Mouse (Mus musculus) hindbrain, embryonic 14.5 days (tissue): ENCODE data around the gene Plcb4. TPM values are rescaled to one million over a fixed set of nuclear protein-coding genes. Genes with fewer than 3 reads are reported as not detected.
"Not testable (repeated sequence)": the region's sequence is repeated elsewhere in the genome, so short reads cannot be mapped to it uniquely, and the experiment has no call there.

Experiments
- ATAC-seq: fragments of 200-750 bp; cut with Nextera tagmentation; 2 replicates; pipeline ENCODE4 v1.8.0; 2017; ENCODE audit warnings: moderate number of reproducible peaks, mild to moderate bottlenecking, moderate TSS enrichment, moderate library complexity; ENCODE audit not compliant: low FRiP score
- DNase-seq: peaks from one replicate; pipeline ENCODE4 v3.0.0-alpha.2; 2015; ENCODE audit warnings: low spot score
- H3K27ac ChIP-seq: fragments of 300-500 bp; sonication (generic); 2 replicates; pipeline ENCODE4 v1.5.1; 2014; ENCODE audit warnings: mild to moderate bottlenecking, moderate library complexity
- H3K27me3 ChIP-seq: fragments of 300-500 bp; sonication (generic); 2 replicates; pipeline ENCODE4 v1.6.1; 2014; ENCODE audit warnings: mild to moderate bottlenecking, low read length, mixed read lengths; ENCODE audit not compliant: control insufficient read depth, insufficient read depth
- H3K36me3 ChIP-seq: fragments of 300-500 bp; sonication (generic); replicated peaks from 2 replicates; pipeline ENCODE4 v1.6.1; 2014; ENCODE audit not compliant: control insufficient read depth, insufficient read depth
- H3K4me1 ChIP-seq: fragments of 300-500 bp; sonication (generic); replicated peaks from 2 replicates; pipeline ENCODE4 v1.6.1; 2014; ENCODE audit warnings: antibody characterized with exemption, low read length, mixed read lengths; ENCODE audit not compliant: control insufficient read depth, insufficient read depth
- H3K4me2 ChIP-seq: fragments of 300-500 bp; sonication (generic); replicated peaks from 2 replicates; pipeline ENCODE4 v1.6.1; 2014; ENCODE audit warnings: mild to moderate bottlenecking, moderate library complexity
- H3K4me3 ChIP-seq: fragments of 300-500 bp; sonication (generic); replicated peaks from 2 replicates; pipeline ENCODE4 v1.5.1; 2014; ENCODE audit warnings: mild to moderate bottlenecking, low read length
- H3K9ac ChIP-seq: fragments of 300-500 bp; sonication (generic); 2 replicates; pipeline ENCODE4 v1.6.1; 2014
- H3K9me3 ChIP-seq: fragments of 300-500 bp; sonication (generic); 2 replicates; pipeline ENCODE4 v1.6.1; 2016; ENCODE audit warnings: low read length; ENCODE audit not compliant: control insufficient read depth
- WGBS: fragments of 180-500 bp; shearing (Covaris S2); extraction: QIAGEN DNeasy Blood & Tissue Kit; methylation state at CpG from one replicate; pipeline ENCODE4 v1.1.7; 2014; 5-methylcytosine and 5-hydroxymethylcytosine counted together
- polyA plus RNA-seq: library from polyadenylated mRNA; unstranded; fragments of >200 nt; fragmentation: Nextera tagmentation; extraction: Ambion mirVana; gene quantifications from 2 replicates; pipeline ENCODE4 v1.2.1, GENCODE M21; 2014

Gene Plcb4
- polyA plus RNA-seq, 1 experiment from 2014 or later, result 46.2 TPM

GRCm38 (mm10) chr2:135966871-135967557, 308.2 kb downstream of the Plcb4 start:
- DNase-seq, result peak; percentile 84
- Histone ChIP-seq H3K27me3 (no peaks in the 10 kb centered on the region), H3K4me3 (no peak overlapping the region), H3K4me2 (no peak overlapping the region), H3K4me1 (peaks cover 11% of the 10 kb centered on the region; the same call in 1 of the 2 replicates), H3K36me3 (peaks cover 9% of the 10 kb centered on the region; the same call in 1 of the 2 replicates), H3K9me3 (no peaks in the 10 kb centered on the region), H3K27ac (no peak overlapping the region), H3K9ac (no peak overlapping the region)
- ATAC-seq, result peak; percentile 35; the same call in 1 of the 2 replicates
- 58% methylated on average over 16 of the region's 16 CpGs for WGBS

DNA sequence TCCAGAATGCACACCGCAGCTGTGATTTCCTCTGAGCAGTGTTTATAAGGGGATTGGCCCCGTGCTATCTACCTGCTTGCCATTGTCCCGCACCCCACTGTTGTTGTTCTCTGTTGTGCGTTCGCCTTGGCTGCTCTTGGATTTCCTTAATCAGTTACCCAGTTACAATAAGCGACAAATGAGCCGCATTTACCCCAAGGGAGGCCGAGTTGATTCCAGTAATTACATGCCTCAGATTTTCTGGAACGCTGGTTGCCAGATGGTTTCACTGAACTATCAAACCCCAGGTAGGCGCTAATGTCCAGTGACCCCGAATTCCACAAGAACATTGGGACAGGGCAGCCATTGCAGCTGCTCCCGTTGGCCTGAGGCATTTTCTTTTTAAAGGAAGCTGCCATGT, 309.3 kb downstream of the Plcb4 start:
- Histone ChIP-seq H3K4me3 (no peak overlapping the region), H3K27me3 (no peaks in the 10 kb centered on the region), H3K27ac (no peak overlapping the region), H3K9me3 (no peaks in the 10 kb centered on the region), H3K4me1 (peaks cover 11% of the 10 kb centered on the region; the same call in 1 of the 2 replicates), H3K4me2 (no peak overlapping the region), H3K9ac (no peak overlapping the region), H3K36me3 (peaks cover 17% of the 10 kb centered on the region)
- DNase-seq, result peak; percentile 36
- ATAC-seq, result peak; percentile 51; the same call in 1 of the 2 replicates
- 24% methylated on average over 12 of the region's 12 CpGs for WGBS

- Histone ChIP-seq H3K27ac (no peak overlapping the region), H3K27me3 (no peaks in the 10 kb centered on the region), H3K9ac (no peak overlapping the region), H3K9me3 (no peaks in the 10 kb centered on the region), H3K4me1 (peaks cover 11% of the 10 kb centered on the region; the same call in 1 of the 2 replicates), H3K4me3 (no peak overlapping the region), H3K4me2 (no peak overlapping the region), H3K36me3 (peaks cover 29% of the 10 kb centered on the region)
- no peak for ATAC-seq
- no peak for DNase-seq
- 97% methylated on average over 4 of the region's 4 CpGs for WGBS
These were observed 312.1 kb downstream of the Plcb4 start for GRCm38 (mm10) chr2:135970902-135971301.

- Histone ChIP-seq H3K4me3 (no peak overlapping the region), H3K27me3 (no peaks in the 10 kb centered on the region), H3K4me2 (no peak overlapping the region), H3K4me1 (no peaks in the 10 kb centered on the region), H3K36me3 (peaks cover 29% of the 10 kb centered on the region), H3K9me3 (no peaks in the 10 kb centered on the region), H3K27ac (no peak overlapping the region), H3K9ac (no peak overlapping the region)
- ATAC-seq (no peak), DNase-seq (no peak)
- WGBS, result 77% methylated on average over 9 of the region's 9 CpGs
These were observed 317.2 kb downstream of the Plcb4 start for GRCm38 (mm10) chr2:135975978-135976377.

DNA sequence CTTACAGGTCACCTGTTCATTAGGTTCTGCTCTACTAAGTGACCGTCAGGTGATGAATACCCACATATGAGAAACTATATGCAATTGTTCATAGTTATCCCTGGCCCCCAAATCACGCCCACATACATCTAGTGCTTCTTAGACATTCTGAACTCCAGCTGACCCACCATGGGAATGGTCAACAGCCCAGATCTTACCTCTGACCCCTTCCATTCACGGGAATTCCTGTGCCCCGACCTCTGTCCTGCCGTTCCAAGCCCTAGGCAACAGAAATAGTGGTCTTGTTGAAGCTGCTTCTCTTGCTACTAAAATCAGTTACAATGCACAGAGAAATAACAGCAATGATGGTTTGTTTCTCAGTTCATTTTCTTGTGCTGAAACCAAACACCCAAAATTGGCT, 320.0 kb downstream of the Plcb4 start:
- 48% methylated on average over 5 of the region's 5 CpGs for WGBS
- Histone ChIP-seq H3K27me3 (no peaks in the 10 kb centered on the region), H3K27ac (no peak overlapping the region), H3K4me3 (no peak overlapping the region), H3K4me2 (no peak overlapping the region), H3K4me1 (no peaks in the 10 kb centered on the region), H3K9me3 (no peaks in the 10 kb centered on the region), H3K36me3 (peaks cover 21% of the 10 kb centered on the region), H3K9ac (no peak overlapping the region)
- no peak for DNase-seq
- no peak for ATAC-seq

DNA sequence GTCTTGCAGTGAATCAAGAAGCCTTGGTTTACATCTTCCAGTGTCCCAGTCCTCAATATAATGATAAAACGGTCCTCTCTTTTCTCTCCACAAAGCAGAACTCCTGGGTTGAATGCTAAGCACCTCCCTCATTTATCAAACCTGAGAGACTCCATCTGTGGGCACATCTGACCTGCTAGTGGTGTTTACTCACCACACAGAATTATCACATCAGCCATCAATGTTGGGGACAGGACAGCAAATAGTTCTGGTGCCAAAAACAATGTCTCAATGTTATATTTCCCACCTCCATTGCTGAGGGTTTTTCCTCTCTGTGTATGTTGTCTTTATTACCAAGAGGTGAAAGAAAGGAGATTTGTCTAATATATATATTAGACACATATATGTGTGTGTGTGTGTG, 321.6 kb downstream of the Plcb4 start:
- no peak overlapping the region for H3K27ac ChIP-seq
- H3K36me3 ChIP-seq, result peaks cover 28% of the 10 kb centered on the region
- ATAC-seq, result no peak
- H3K9me3 ChIP-seq, result no peaks in the 10 kb centered on the region
- no peak for DNase-seq
- no peaks in the 10 kb centered on the region for H3K27me3 ChIP-seq
- WGBS, result 60% methylated on average over 1 of the region's 1 CpGs
- no peak overlapping the region for H3K4me3 ChIP-seq
- no peaks in the 10 kb centered on the region for H3K4me1 ChIP-seq
- no peak overlapping the region for H3K4me2 ChIP-seq
- no peak overlapping the region for H3K9ac ChIP-seq

DNA sequence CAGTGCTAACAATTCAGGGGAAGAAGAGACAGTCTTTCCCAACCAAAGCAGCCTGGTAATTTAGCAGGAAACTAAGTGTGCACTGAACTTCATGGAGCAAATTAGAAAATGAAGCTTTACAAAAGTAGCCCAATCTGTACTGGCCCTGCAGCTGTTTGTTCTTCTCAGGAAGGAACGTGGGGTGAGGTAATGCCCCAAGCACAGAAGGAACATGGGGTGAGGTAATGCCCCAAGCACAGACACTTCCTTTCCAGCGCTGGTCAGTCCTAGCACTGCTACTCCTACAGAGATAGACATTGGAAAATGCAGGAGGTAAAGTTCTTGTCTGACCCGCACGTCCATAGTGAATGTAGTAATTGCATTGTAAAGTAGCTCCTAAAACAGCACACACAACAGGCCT, 325.2 kb downstream of the Plcb4 start:
- H3K9ac ChIP-seq, result no peak overlapping the region
- no peak overlapping the region for H3K27ac ChIP-seq
- no peak for ATAC-seq
- no peaks in the 10 kb centered on the region for H3K27me3 ChIP-seq
- no peak overlapping the region for H3K4me2 ChIP-seq
- WGBS, result 89% methylated on average over 4 of the region's 4 CpGs
- no peak for DNase-seq
- no peaks in the 10 kb centered on the region for H3K4me1 ChIP-seq
- no peak overlapping the region for H3K4me3 ChIP-seq
- H3K9me3 ChIP-seq, result no peaks in the 10 kb centered on the region
- peaks cover 28% of the 10 kb centered on the region for H3K36me3 ChIP-seq

DNA sequence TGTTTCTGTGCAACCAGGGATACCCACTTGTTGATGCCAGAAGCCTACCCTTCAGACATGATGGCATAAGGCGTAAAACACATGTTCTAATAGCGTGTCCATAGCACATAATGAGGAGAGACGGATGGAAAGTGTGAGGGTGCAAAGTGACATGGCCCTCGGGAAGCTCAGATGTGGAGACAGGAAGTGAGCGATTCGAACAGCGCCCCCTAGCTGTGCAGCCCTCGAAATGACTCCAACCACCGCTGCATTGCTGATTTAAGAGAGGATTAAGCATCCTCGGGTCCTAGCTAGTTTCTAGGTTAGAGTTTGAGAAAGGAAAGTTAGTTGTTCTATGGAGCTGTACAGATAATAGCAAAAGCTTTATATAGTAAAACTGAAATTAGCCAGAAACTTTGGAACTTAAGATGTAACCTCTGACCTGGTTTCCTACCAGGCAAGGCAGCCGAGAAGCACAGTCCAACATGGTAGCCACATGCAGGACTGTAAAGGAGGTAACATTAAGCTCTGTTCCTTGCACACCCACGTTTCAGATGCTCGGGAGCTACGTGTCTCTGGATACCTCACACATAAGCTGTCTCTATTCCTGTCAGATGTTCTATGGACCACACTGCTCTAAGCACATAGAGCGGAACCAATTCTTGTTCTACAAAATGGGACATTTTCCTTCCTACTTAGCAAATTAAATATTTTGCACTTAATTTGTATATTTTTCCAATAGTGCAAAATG, 326.9 kb downstream of the Plcb4 start:
- no peak overlapping the region for H3K9ac ChIP-seq
- H3K36me3 ChIP-seq, result peaks cover 28% of the 10 kb centered on the region
- ATAC-seq, result no peak
- no peak overlapping the region for H3K27ac ChIP-seq
- no peaks in the 10 kb centered on the region for H3K4me1 ChIP-seq
- H3K27me3 ChIP-seq, result no peaks in the 10 kb centered on the region
- 89% methylated on average over 15 of the region's 15 CpGs for WGBS
- no peak overlapping the region for H3K4me2 ChIP-seq
- no peak overlapping the region for H3K4me3 ChIP-seq
- no peak for DNase-seq
- no peaks in the 10 kb centered on the region for H3K9me3 ChIP-seq

DNA sequence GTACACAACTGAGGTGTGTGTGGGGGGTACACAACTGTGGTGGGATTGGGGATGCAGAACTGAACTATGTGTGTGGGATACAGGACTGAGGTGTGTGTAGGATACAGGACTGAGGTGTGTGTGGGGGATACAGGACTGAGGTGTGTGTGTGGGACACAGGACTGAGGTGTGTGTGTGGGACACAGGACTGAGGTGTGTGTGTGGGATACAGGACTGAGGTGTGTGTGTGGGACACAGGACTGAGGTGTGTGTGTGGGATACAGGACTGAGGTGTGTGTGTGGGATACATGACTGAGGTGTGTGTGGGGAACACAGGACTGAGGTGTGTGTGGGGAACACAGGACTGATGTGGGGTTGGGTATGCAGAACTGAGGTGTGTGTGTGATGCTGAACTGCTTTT, 329.7 kb downstream of the Plcb4 start:
- not testable (repeated sequence) for H3K4me1 ChIP-seq, H3K4me2 ChIP-seq, H3K4me3 ChIP-seq, H3K27me3 ChIP-seq, ATAC-seq, H3K9me3 ChIP-seq, H3K27ac ChIP-seq, DNase-seq, H3K9ac ChIP-seq
- peaks cover 13% of the 10 kb centered on the region; the same call in 1 of the 2 replicates for H3K36me3 ChIP-seq
